Mouse (Mus musculus) brown adipose tissue, adult 24 weeks (tissue): ENCODE results near the gene Srms. TPM values are rescaled to one million over a fixed set of nuclear protein-coding genes. Genes with fewer than 3 reads are reported as not detected.

ENCODE experiments used
- H3K27ac ChIP-seq: fragments of 200-500 bp; replicated peaks from 2 replicates; pipeline ENCODE4 v1.5.1; 2012; ENCODE audit warnings: low read depth, mild to moderate bottlenecking, low read length
- H3K4me1 ChIP-seq: fragments of 200-500 bp; 2 replicates; pipeline ENCODE4 v1.6.1; 2012; ENCODE audit warnings: low read length, mixed read lengths; ENCODE audit not compliant: control insufficient read depth, insufficient read depth, insufficient read length
- H3K4me3 ChIP-seq: fragments of 200-500 bp; 2 replicates; pipeline ENCODE4 v1.5.1; 2012; ENCODE audit warnings: low read depth, mild to moderate bottlenecking, low read length, moderate library complexity; ENCODE audit not compliant: insufficient read depth
- polyA plus RNA-seq: library from polyadenylated mRNA; stranded (reverse); fragments of >200 nt; gene quantifications from 2 replicates; pipeline ENCODE4 v1.2.4, GENCODE M21; 2012; ENCODE audit not compliant: missing spikeins, insufficient read depth, insufficient read length

Srms gene
- polyA plus RNA-seq, 1 experiment = 1.1 TPM

DNA sequence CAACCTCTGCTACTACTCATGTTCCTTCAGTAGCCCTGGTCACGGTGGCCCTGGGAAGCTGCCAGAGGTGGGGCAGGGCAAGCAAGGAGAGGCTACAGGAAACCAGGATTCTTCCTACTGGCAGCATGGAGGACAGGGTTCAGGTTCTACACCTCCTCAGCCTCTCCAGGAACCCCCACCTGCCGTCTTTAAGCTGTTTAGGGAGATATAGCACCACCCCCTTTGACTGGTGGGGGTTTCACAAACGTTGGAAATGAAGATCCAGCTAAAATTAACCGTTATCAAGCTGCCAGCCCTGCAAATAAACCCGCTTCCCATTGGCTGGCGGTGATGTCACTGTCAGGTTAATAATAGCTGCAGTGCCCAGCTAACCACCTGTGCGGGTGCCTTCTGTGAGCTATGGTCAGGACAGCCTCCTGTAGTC, 53.9 kb downstream of the Srms start:
- Histone ChIP-seq H3K4me3 (no peak overlapping the region), H3K4me1 (no peaks in the 10 kb centered on the region), H3K27ac (no peak overlapping the region)

DNA sequence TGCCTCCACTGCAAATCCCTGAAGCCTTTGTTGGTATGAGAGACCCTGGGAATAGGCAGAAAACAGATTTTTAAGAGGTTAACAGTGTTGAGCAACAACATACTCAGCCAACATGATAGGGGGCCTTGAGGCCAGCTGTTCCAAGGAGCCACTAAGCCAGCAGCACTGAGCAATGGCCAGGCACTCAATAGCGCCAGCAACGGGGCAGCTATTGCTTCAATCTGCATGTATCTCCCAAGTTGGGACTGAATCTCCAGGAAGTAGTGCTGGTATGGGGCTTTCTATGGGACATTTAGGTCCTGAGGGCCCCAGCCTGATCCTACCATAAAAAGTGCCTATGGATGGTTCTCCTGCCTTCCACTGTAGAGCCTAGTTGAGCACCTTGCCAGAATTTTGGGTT, 54.5 kb downstream of the Srms start:
- no peaks in the 10 kb centered on the region for H3K4me1 ChIP-seq

GRCm38 (mm10) chr2:181157716-181158302, 55.2 kb downstream of the Srms start:
- Histone ChIP-seq H3K27ac (no peak overlapping the region), H3K4me3 (no peak overlapping the region), H3K4me1 (no peaks in the 10 kb centered on the region)

More for the DNA sequence above, 54.5 kb downstream of the Srms start:
- no peak overlapping the region for H3K4me3 ChIP-seq
- H3K27ac ChIP-seq = no peak overlapping the region

- Histone ChIP-seq H3K4me1 (no peaks in the 10 kb centered on the region), H3K4me3 (no peak overlapping the region), H3K27ac (no peak overlapping the region)
Observed at GRCm38 (mm10) chr2:181157180-181157579, 55.8 kb downstream of the Srms start.

DNA sequence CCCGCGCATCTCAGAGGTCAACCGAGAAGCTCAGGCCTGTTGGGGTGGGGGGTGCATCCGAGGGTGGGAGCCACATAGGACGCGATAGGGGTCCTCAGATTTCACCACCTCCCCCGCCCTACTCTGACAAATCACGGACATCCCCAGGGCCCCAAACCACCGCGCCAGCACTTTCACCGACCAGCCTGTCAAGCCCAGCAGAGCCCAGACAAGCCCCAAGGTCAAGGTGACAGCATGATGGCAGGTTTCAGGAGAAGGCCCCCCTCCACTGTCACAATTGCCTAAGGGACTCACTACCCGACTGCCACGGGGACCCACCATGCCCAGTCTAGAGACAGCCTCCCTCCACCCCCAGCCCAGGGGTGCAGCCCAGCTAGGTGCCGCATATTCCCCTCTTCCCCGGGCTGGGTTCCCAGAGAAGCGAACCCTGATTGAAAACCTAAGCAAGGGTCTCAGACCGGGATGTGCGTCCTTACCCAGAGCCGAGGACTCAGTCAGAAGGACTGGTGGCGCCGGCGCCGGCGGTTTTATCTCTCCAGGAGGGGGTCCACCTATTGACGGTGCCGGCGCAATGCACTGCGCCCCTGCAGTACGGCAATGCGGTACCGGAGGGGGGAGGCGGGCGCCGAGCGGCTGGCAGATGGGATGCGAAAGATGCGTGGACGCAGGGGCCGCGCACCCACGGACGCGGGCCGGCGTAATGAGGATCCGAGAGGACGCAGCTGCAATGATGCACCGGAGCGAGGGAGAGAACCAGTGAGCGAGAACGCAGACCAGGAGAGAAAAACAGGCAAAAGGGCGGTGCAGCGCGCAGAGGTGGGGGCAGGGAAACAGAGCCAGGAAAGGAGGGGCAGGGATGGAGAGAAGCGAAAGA, 56.5 kb downstream of the Srms start, which contains the start of gene Eef1a2:
Gene Eef1a2 (minus strand): TSS at position 767 of the 874 bp plus-strand sequence.
- peak within 1 kb of the TSS; percentile 29; the same call in 1 of the 2 replicates for H3K4me3 ChIP-seq
- no peaks in the 10 kb centered on the region for H3K4me1 ChIP-seq
- H3K27ac ChIP-seq = no peak within 1 kb of the TSS

DNA sequence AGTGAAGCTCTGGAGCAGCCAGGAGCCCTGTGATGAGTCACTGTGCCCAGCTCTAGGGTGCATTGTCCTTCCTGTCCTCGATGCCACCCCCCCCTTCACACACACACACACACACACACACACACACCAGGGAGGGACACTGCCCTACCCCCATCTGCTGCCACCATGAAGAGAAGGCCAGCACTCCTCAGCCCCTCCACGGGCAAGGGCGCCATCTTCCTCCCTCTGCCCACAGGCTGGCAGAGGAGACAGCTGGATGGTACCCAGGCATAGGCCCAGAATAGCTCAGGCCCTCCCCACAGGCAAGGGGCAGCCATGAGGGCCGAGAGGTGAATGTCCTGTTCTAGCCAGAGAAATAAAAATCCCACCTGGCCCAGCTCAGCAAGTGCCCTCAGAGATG, 57.2 kb downstream of the Srms start:
- no peak overlapping the region for H3K27ac ChIP-seq
- no peaks in the 10 kb centered on the region for H3K4me1 ChIP-seq
- no peak overlapping the region for H3K4me3 ChIP-seq

Other genes with a start within 250 kb of the Srms start
- 8.2 and 12.5 TPM in 2 replicates for gene Arfgap1, start 246.0 kb downstream of the Srms start, polyA plus RNA-seq
- gene Col20a1, start 226.7 kb downstream of the Srms start, polyA plus RNA-seq = 0.88 and 1.1 TPM in 2 replicates
- gene Chrna4, start 169.6 kb downstream of the Srms start, polyA plus RNA-seq = not detected in 2 replicates
- not detected in 2 replicates for gene Kcnq2, start 77.9 kb downstream of the Srms start, polyA plus RNA-seq
- gene Eef1a2, start 56.2 kb downstream of the Srms start, polyA plus RNA-seq = 11.3 and 18.8 TPM in 2 replicates
- 153 and 205 TPM in 2 replicates for gene Ppdpf, start 25.9 kb downstream of the Srms start, polyA plus RNA-seq
- gene Ptk6, start 10.4 kb downstream of the Srms start, polyA plus RNA-seq = not detected in 2 replicates
- not detected in 2 replicates for gene Fndc11, start 6.8 kb upstream of the Srms start, polyA plus RNA-seq
- 4.0 and 5.4 TPM in 2 replicates for gene Helz2, start 28.8 kb upstream of the Srms start, polyA plus RNA-seq
- gene Gmeb2, start 74.8 kb upstream of the Srms start, polyA plus RNA-seq = 3.8 and 4.7 TPM in 2 replicates
- not detected in 2 replicates for gene Stmn3, start 101.3 kb upstream of the Srms start, polyA plus RNA-seq
- gene Rtel1, start 106.6 kb upstream of the Srms start, polyA plus RNA-seq = 7.2 and 15.6 TPM in 2 replicates
- gene Zgpat, start 151.7 kb upstream of the Srms start, polyA plus RNA-seq = 12.4 TPM in 2 replicates
- gene Arfrp1, start 152.2 kb upstream of the Srms start, polyA plus RNA-seq = 40.7 and 53.9 TPM in 2 replicates
- gene Lime1, start 166.9 kb upstream of the Srms start, polyA plus RNA-seq = 3.0 and 6.1 TPM in 2 replicates
- gene Zbtb46, start 246.2 kb upstream of the Srms start, polyA plus RNA-seq = 5.5 and 6.6 TPM in 2 replicates